Mouse (Mus musculus) midbrain, postnatal 0 days (tissue): Measurements from ENCODE around the gene Pik3c2a. TPM values are rescaled to one million over a fixed set of nuclear protein-coding genes. Genes with fewer than 3 reads are reported as not detected.

ENCODE experiments used
- ATAC-seq: fragments of 200-750 bp; cut with Nextera tagmentation; 2 replicates; pipeline ENCODE4 v1.8.0; 2017; ENCODE audit warnings: moderate number of reproducible peaks, mild to moderate bottlenecking, moderate TSS enrichment, moderate library complexity; ENCODE audit not compliant: low FRiP score
- DNase-seq: peaks from one replicate; pipeline ENCODE4 v3.0.0-alpha.2; 2015; ENCODE audit warnings: low spot score
- H3K27ac ChIP-seq: fragments of 300-500 bp; sonication (generic); 2 replicates; pipeline ENCODE4 v1.5.1; 2014; ENCODE audit warnings: low read depth, mild to moderate bottlenecking, low read length, mixed read lengths
- H3K27me3 ChIP-seq: fragments of 300-500 bp; sonication (generic); 2 replicates; pipeline ENCODE4 v1.6.1; 2014; ENCODE audit warnings: low read length, control low read depth, mixed read lengths; ENCODE audit not compliant: insufficient read depth
- H3K36me3 ChIP-seq: fragments of 300-500 bp; sonication (generic); 2 replicates; pipeline ENCODE4 v1.6.1; 2014; ENCODE audit warnings: low read length, control low read depth, mixed read lengths; ENCODE audit not compliant: insufficient read depth
- H3K4me1 ChIP-seq: fragments of 300-500 bp; sonication (generic); 2 replicates; pipeline ENCODE4 v1.6.1; 2014; ENCODE audit warnings: mild to moderate bottlenecking, control low read depth, antibody characterized with exemption, low read length, mixed read lengths; ENCODE audit not compliant: insufficient read depth
- H3K4me2 ChIP-seq: fragments of 300-500 bp; sonication (generic); 2 replicates; pipeline ENCODE4 v1.6.1; 2014; ENCODE audit warnings: low read depth, mild to moderate bottlenecking, low read length, mixed read lengths; ENCODE audit not compliant: poor library complexity, severe bottlenecking
- H3K4me3 ChIP-seq: fragments of 300-500 bp; sonication (generic); 2 replicates; pipeline ENCODE4 v1.5.1; 2014; ENCODE audit warnings: low read depth, mild to moderate bottlenecking, low read length, moderate library complexity
- H3K9ac ChIP-seq: fragments of 300-500 bp; sonication (generic); replicated peaks from 2 replicates; pipeline ENCODE4 v1.6.1; 2014; ENCODE audit warnings: mild to moderate bottlenecking, low read length, moderate library complexity, mixed read lengths; ENCODE audit not compliant: poor library complexity, severe bottlenecking
- H3K9me3 ChIP-seq: fragments of 300-500 bp; sonication (generic); 2 replicates; pipeline ENCODE4 v1.6.1; 2016; ENCODE audit warnings: low read length, control low read depth
- CTCF ChIP-seq: IDR thresholded peaks from 2 replicates; pipeline ENCODE4 v1.5.1; 2016; ENCODE audit warnings: antibody characterized with exemption, mild to moderate bottlenecking
- WGBS: fragments of 180-500 bp; shearing (Covaris S2); extraction: QIAGEN DNeasy Blood & Tissue Kit; methylation state at CpG from one replicate; pipeline ENCODE4 v1.1.7; 2014; 5-methylcytosine and 5-hydroxymethylcytosine counted together
- polyA plus RNA-seq: library from polyadenylated mRNA; unstranded; fragments of >200 nt; fragmentation: Nextera tagmentation; extraction: Ambion mirVana; gene quantifications from 2 replicates; pipeline ENCODE4 v1.2.1, GENCODE M21; 2015
- total RNA-seq: library from RNA; depleted of rRNA; stranded (reverse); fragments of >200 nt; gene quantifications from 2 replicates; pipeline ENCODE4 v1.2.3, GENCODE M21; 2014

Gene Pik3c2a
- total and polyA plus RNA-seq, 2 experiments from 2014 or later, result 9.1 to 20.9 TPM

GRCm38 (mm10) chr7:116374284-116374683, 69.0 kb downstream of the Pik3c2a start:
- H3K36me3 ChIP-seq, result peaks cover 3% of the 10 kb centered on the region; the same call in 1 of the 2 replicates
- H3K9ac ChIP-seq, result no peak overlapping the region
- no peak for DNase-seq
- ATAC-seq, result no peak
- no peak overlapping the region for H3K27ac ChIP-seq
- H3K4me1 ChIP-seq, result no peaks in the 10 kb centered on the region
- no peak for TF ChIP-seq CTCF
- H3K4me3 ChIP-seq, result no peak overlapping the region
- H3K4me2 ChIP-seq, result no peak overlapping the region
- H3K27me3 ChIP-seq, result no peaks in the 10 kb centered on the region
- WGBS, result 93% methylated on average over 1 of the region's 1 CpGs
- no peaks in the 10 kb centered on the region for H3K9me3 ChIP-seq

GRCm38 (mm10) chr7:116336226-116336625, 107.0 kb downstream of the Pik3c2a start:
- ATAC-seq (no peak), DNase-seq (peak; percentile 56)
- Histone ChIP-seq H3K27me3 (no peaks in the 10 kb centered on the region), H3K4me3 (no peak overlapping the region), H3K4me1 (peaks cover 4% of the 10 kb centered on the region; the same call in 1 of the 2 replicates), H3K36me3 (peaks cover 4% of the 10 kb centered on the region; the same call in 1 of the 2 replicates), H3K4me2 (no peak overlapping the region), H3K9me3 (no peaks in the 10 kb centered on the region), H3K27ac (no peak overlapping the region), H3K9ac (no peak overlapping the region)
- WGBS, result 76% methylated on average over 1 of the region's 1 CpGs
- peak; percentile 67 for TF ChIP-seq CTCF

GRCm38 (mm10) chr7:116335133-116335532, 108.1 kb downstream of the Pik3c2a start:
- H3K27ac ChIP-seq, result no peak overlapping the region
- peak overlapping the region; percentile 63; the same call in 1 of the 2 replicates for H3K4me3 ChIP-seq
- TF ChIP-seq CTCF, result no peak; the same call in 1 of the 2 replicates
- DNase-seq (no peak), ATAC-seq (no peak)
- H3K4me1 ChIP-seq, result peaks cover 4% of the 10 kb centered on the region; the same call in 1 of the 2 replicates
- WGBS, result 83% methylated on average over 6 of the region's 6 CpGs
- H3K9ac ChIP-seq, result no peak overlapping the region
- no peaks in the 10 kb centered on the region for H3K27me3 ChIP-seq
- H3K4me2 ChIP-seq, result peak overlapping the region; percentile 58; the same call in 1 of the 2 replicates
- H3K9me3 ChIP-seq, result no peaks in the 10 kb centered on the region
- peaks cover 14% of the 10 kb centered on the region; the same call in 1 of the 2 replicates for H3K36me3 ChIP-seq

- H3K9me3 ChIP-seq, result no peaks in the 10 kb centered on the region
Measured at GRCm38 (mm10) chr7:116334669-116335038, 108.6 kb downstream of the Pik3c2a start.

GRCm38 (mm10) chr7:116333713-116334668, 109.3 kb downstream of the Pik3c2a start, which contains the start of gene Rps13:
Gene Rps13, minus strand, starts transcription at chr7:116334195.
- ATAC-seq (peak; percentile 99), DNase-seq (peak; percentile 98)
- Histone ChIP-seq H3K9ac (peak within 1 kb of the TSS; percentile 84), H3K27ac (peak within 1 kb of the TSS; percentile 81), H3K4me3 (peak within 1 kb of the TSS; percentile 63), H3K27me3 (no peaks in the 10 kb centered on the region), H3K36me3 (peaks cover 18% of the 10 kb centered on the region; the same call in 1 of the 2 replicates), H3K4me2 (peak within 1 kb of the TSS; percentile 58), H3K9me3 (no peaks in the 10 kb centered on the region), H3K4me1 (peaks cover 4% of the 10 kb centered on the region; the same call in 1 of the 2 replicates)
- WGBS, result under 1% methylated on average over 77 of the region's 78 CpGs
- no peak for TF ChIP-seq CTCF

More at GRCm38 (mm10) chr7:116334669-116335038, 108.6 kb downstream of the Pik3c2a start:
- ATAC-seq (no peak), DNase-seq (no peak)
- H3K27ac ChIP-seq, result peak overlapping the region; percentile 81; the same call in 1 of the 2 replicates
- peak overlapping the region; percentile 63 for H3K4me3 ChIP-seq
- H3K4me1 ChIP-seq, result peaks cover 4% of the 10 kb centered on the region; the same call in 1 of the 2 replicates
- H3K27me3 ChIP-seq, result no peaks in the 10 kb centered on the region
- peak overlapping the region; percentile 61 for H3K9ac ChIP-seq
- WGBS, result 23% methylated on average over 8 of the region's 8 CpGs
- no peak for TF ChIP-seq CTCF
- peak overlapping the region; percentile 58 for H3K4me2 ChIP-seq
- H3K36me3 ChIP-seq, result peaks cover 17% of the 10 kb centered on the region; the same call in 1 of the 2 replicates

GRCm38 (mm10) chr7:116331246-116331645, 112.0 kb downstream of the Pik3c2a start:
- H3K27ac ChIP-seq, result no peak overlapping the region
- 96% methylated on average over 2 of the region's 2 CpGs for WGBS

More at GRCm38 (mm10) chr7:116331246-116331645, 112.0 kb downstream of the Pik3c2a start:
- Histone ChIP-seq H3K4me1 (peaks cover 4% of the 10 kb centered on the region; the same call in 1 of the 2 replicates), H3K27me3 (no peaks in the 10 kb centered on the region), H3K4me2 (no peak overlapping the region), H3K9ac (no peak overlapping the region), H3K4me3 (no peak overlapping the region), H3K36me3 (peaks cover 18% of the 10 kb centered on the region; the same call in 1 of the 2 replicates), H3K9me3 (no peaks in the 10 kb centered on the region)
- TF ChIP-seq CTCF, result no peak
- no peak for DNase-seq
- no peak for ATAC-seq
